Mouse (Mus musculus) myocyte (in vitro differentiated cells): ENCODE results near the gene Aamp. TPM values are rescaled to one million over a fixed set of nuclear protein-coding genes. Genes with fewer than 3 reads are reported as not detected.
A peak's percentile ranks its signal among the peaks of the same experiment; 100 is the strongest.

ENCODE experiments used
- H3K27me3 ChIP-seq: one replicate; pipeline ENCODE4 v1.6.1; 2011; ENCODE audit not compliant: control insufficient read depth, insufficient read depth, insufficient read length
- H3K36me3 ChIP-seq: one replicate; pipeline ENCODE4 v1.6.1; 2011; ENCODE audit not compliant: control insufficient read depth, insufficient read depth
- H3K4me2 ChIP-seq: one replicate; pipeline ENCODE4 v1.6.1; 2011; ENCODE audit warnings: low read depth, control low read depth
- H3K4me3 ChIP-seq: one replicate; pipeline ENCODE4 v1.5.1; 2011; ENCODE audit warnings: mild to moderate bottlenecking, control low read depth, moderate library complexity
- H3K79me2 ChIP-seq: one replicate; pipeline ENCODE4 v1.6.1; 2011; ENCODE audit not compliant: control insufficient read depth, insufficient read depth
- H3ac ChIP-seq: one replicate; pipeline ENCODE4 v1.6.1; 2011; ENCODE audit not compliant: control insufficient read depth, insufficient read length
- CEBPB ChIP-seq: IDR thresholded peaks from 2 replicates; pipeline ENCODE4 v1.6.1; 2011; ENCODE audit warnings: mild to moderate bottlenecking, moderate library complexity; ENCODE audit not compliant: poor library complexity, insufficient read depth, severe bottlenecking
- E2F4 ChIP-seq: IDR thresholded peaks from one replicate; pipeline ENCODE4 v1.6.1; 2011; ENCODE audit warnings: mild to moderate bottlenecking, control low read depth, moderate library complexity; ENCODE audit not compliant: insufficient read depth
- MAX ChIP-seq: IDR thresholded peaks from one replicate; pipeline ENCODE4 v1.6.1; 2011; ENCODE audit warnings: low read depth, mild to moderate bottlenecking, control low read depth
- MYOD1 ChIP-seq, 3 experiments: IDR thresholded peaks; one replicate each; pipeline ENCODE4 v1.6.1; 2011; ENCODE audit warnings: control low read depth in 2 of 3, low read depth in 2 of 3, mild to moderate bottlenecking in 2 of 3, moderate library complexity in 1 of 3; ENCODE audit not compliant: insufficient read length in 2 of 3, control insufficient read depth in 1 of 3
- MYOG ChIP-seq, 3 experiments: IDR thresholded peaks; one replicate each; pipeline ENCODE4 v1.6.1; 2011; ENCODE audit warnings: control low read depth in 2 of 3, low read depth in 2 of 3, mild to moderate bottlenecking in 2 of 3; ENCODE audit not compliant: insufficient read length in 2 of 3, control insufficient read depth in 1 of 3, insufficient read depth in 1 of 3
- POLR2A ChIP-seq: IDR thresholded peaks from one replicate; pipeline ENCODE4 v1.6.1; 2011; ENCODE audit warnings: low read depth, mild to moderate bottlenecking, control low read depth, moderate library complexity; ENCODE audit not compliant: insufficient read length
- POLR2AphosphoS2 ChIP-seq: IDR thresholded peaks from one replicate; pipeline ENCODE4 v1.6.1; 2011; ENCODE audit warnings: low read depth, control low read depth; ENCODE audit not compliant: insufficient read length
- REST ChIP-seq: IDR thresholded peaks from one replicate; pipeline ENCODE4 v1.6.1; 2011; ENCODE audit warnings: mild to moderate bottlenecking, control low read depth, moderate library complexity; ENCODE audit not compliant: insufficient read depth, insufficient read length
- SRF ChIP-seq: IDR thresholded peaks from one replicate; pipeline ENCODE4 v1.6.1; 2011; ENCODE audit warnings: low read depth; ENCODE audit not compliant: control insufficient read depth, insufficient read length
- TCF12 ChIP-seq: IDR thresholded peaks from one replicate; pipeline ENCODE4 v1.6.1; 2011; ENCODE audit warnings: mild to moderate bottlenecking, control low read depth; ENCODE audit not compliant: poor library complexity, insufficient read depth, severe bottlenecking
- TCF3 ChIP-seq: IDR thresholded peaks from one replicate; pipeline ENCODE4 v1.6.1; 2011; ENCODE audit warnings: low read depth, control low read depth; ENCODE audit not compliant: insufficient read length
- USF1 ChIP-seq: IDR thresholded peaks from one replicate; pipeline ENCODE4 v1.6.1; 2011; ENCODE audit warnings: low read depth, mild to moderate bottlenecking, control low read depth, moderate library complexity
- polyA plus RNA-seq: library from polyadenylated mRNA; unstranded; fragments of >200 nt; fragmentation: generic; extraction: Trizol; gene quantifications from one replicate; pipeline ENCODE4 v1.2.1, GENCODE M21; 2012; ENCODE audit warnings: missing spikeins

Aamp gene
- polyA plus RNA-seq = 199 TPM

GRCm38 (mm10) chr1:74284543-74285160, at the start of gene Aamp, which contains the start of gene Pnkd:
TSS of gene Aamp (minus strand) at chr1:74284738.
TSS of gene Pnkd (plus strand) at chr1:74284930.
- H3ac ChIP-seq = peak within 1 kb of the TSS; percentile 19
- peaks cover 39% of the 10 kb centered on the region for H3K36me3 ChIP-seq
- no peaks in the 10 kb centered on the region for H3K27me3 ChIP-seq
- peak within 1 kb of the TSS; percentile 95 for H3K4me2 ChIP-seq
- TF ChIP-seq SRF = peak; percentile 68
- TF ChIP-seq TCF12 = no peak
- peak; percentile 51 for TF ChIP-seq POLR2AphosphoS2
- TF ChIP-seq POLR2A = peak; percentile 68
- TF ChIP-seq REST = no peak
- peaks cover 11% of the 10 kb centered on the region for H3K79me2 ChIP-seq
- peak within 1 kb of the TSS; percentile 81 for H3K4me3 ChIP-seq

- H3K36me3 ChIP-seq = no peaks in the 10 kb centered on the region
- no peaks in the 10 kb centered on the region for H3K27me3 ChIP-seq
- peak overlapping the region; percentile 91 for H3K4me2 ChIP-seq
- no peak for TF ChIP-seq POLR2A
- TF ChIP-seq MYOD1 (IDR thresholded peaks at IDR 0.05; ENCODE audit: control insufficient read depth in 1 of 3, insufficient read length in 2 of 3, low read depth in 2 of 3) = no peak
- no peak for TF ChIP-seq E2F4
- no peak for TF ChIP-seq POLR2AphosphoS2
- no peak for TF ChIP-seq USF1
- TF ChIP-seq TCF3 = no peak
- TF ChIP-seq MYOG (IDR thresholded peaks at IDR 0.05; ENCODE audit: control insufficient read depth in 1 of 3, insufficient read depth in 1 of 3, insufficient read length in 2 of 3, low read depth in 2 of 3) = no peak
- no peak for TF ChIP-seq MAX
- no peak for TF ChIP-seq CEBPB
- no peak for TF ChIP-seq REST
- no peak for TF ChIP-seq SRF
- no peak for TF ChIP-seq TCF12
- H3K4me3 ChIP-seq = peak overlapping the region; percentile 32
- H3K79me2 ChIP-seq = no peaks in the 10 kb centered on the region
- no peak overlapping the region for H3ac ChIP-seq
These were observed 48.4 kb upstream of the Aamp start for GRCm38 (mm10) chr1:74332930-74333329.

GRCm38 (mm10) chr1:74332241-74332763, 47.8 kb upstream of the Aamp start:
- peak in 2 of 3 experiments; percentile 26 to 56 for TF ChIP-seq MYOD1 (IDR thresholded peaks at IDR 0.05; ENCODE audit: control insufficient read depth in 1 of 3, insufficient read length in 2 of 3, low read depth in 2 of 3)
- no peak for TF ChIP-seq CEBPB
- no peak for TF ChIP-seq E2F4
- no peak for TF ChIP-seq POLR2AphosphoS2
- no peak for TF ChIP-seq TCF12
- TF ChIP-seq REST = no peak
- TF ChIP-seq MAX = no peak
- no peak for TF ChIP-seq USF1
- no peak for TF ChIP-seq TCF3
- TF ChIP-seq MYOG (IDR thresholded peaks at IDR 0.05; ENCODE audit: control insufficient read depth in 1 of 3, insufficient read depth in 1 of 3, insufficient read length in 2 of 3, low read depth in 2 of 3) = peak in 2 of 3 experiments; percentile 43 to 78
- peak; percentile 58 for TF ChIP-seq POLR2A
- no peak for TF ChIP-seq SRF
- Histone ChIP-seq H3K4me3 (peak overlapping the region; percentile 32), H3K79me2 (no peaks in the 10 kb centered on the region), H3K36me3 (no peaks in the 10 kb centered on the region), H3K4me2 (peak overlapping the region; percentile 91), H3ac (no peak overlapping the region), H3K27me3 (no peaks in the 10 kb centered on the region)

GRCm38 (mm10) chr1:74331046-74331681, 46.6 kb upstream of the Aamp start:
- H3K79me2 ChIP-seq = no peaks in the 10 kb centered on the region
- H3K4me3 ChIP-seq = no peak overlapping the region
- TF ChIP-seq POLR2A (no peak), MAX (no peak), POLR2AphosphoS2 (no peak), USF1 (no peak), REST (no peak), MYOG (IDR thresholded peaks at IDR 0.05; ENCODE audit: control insufficient read depth in 1 of 3, insufficient read depth in 1 of 3, insufficient read length in 2 of 3, low read depth in 2 of 3) (no peak), TCF12 (no peak), TCF3 (no peak), E2F4 (no peak), SRF (no peak), MYOD1 (IDR thresholded peaks at IDR 0.05; ENCODE audit: control insufficient read depth in 1 of 3, insufficient read length in 2 of 3, low read depth in 2 of 3) (no peak), CEBPB (no peak)
- no peaks in the 10 kb centered on the region for H3K27me3 ChIP-seq
- H3ac ChIP-seq = no peak overlapping the region
- no peaks in the 10 kb centered on the region for H3K36me3 ChIP-seq
- no peak overlapping the region for H3K4me2 ChIP-seq
